Mouse (Mus musculus) forebrain, embryonic 10.5 days (tissue): ENCODE data around the gene Stmn1. TPM values are rescaled to one million over a fixed set of nuclear protein-coding genes. Genes with fewer than 3 reads are reported as not detected.

Experiments used
- DNase-seq: peaks from one replicate; pipeline ENCODE4 v3.0.0-alpha.2; 2017; ENCODE audit warnings: low spot score; ENCODE audit errors: extremely low spot score
- H3K27ac ChIP-seq: fragments of 300-500 bp; sonication (generic); 2 replicates; pipeline ENCODE4 v1.5.1; 2016; ENCODE audit warnings: mild to moderate bottlenecking
- H3K27me3 ChIP-seq: fragments of 300-500 bp; sonication (generic); 2 replicates; pipeline ENCODE4 v1.6.1; 2016; ENCODE audit warnings: mild to moderate bottlenecking; ENCODE audit not compliant: poor library complexity, severe bottlenecking
- H3K36me3 ChIP-seq: fragments of 300-500 bp; sonication (generic); replicated peaks from 2 replicates; pipeline ENCODE4 v1.6.1; 2016; ENCODE audit warnings: mild to moderate bottlenecking, moderate library complexity
- H3K4me1 ChIP-seq: fragments of 300-500 bp; sonication (generic); 2 replicates; pipeline ENCODE4 v1.6.1; 2016
- H3K4me3 ChIP-seq: fragments of 300-500 bp; sonication (generic); 2 replicates; pipeline ENCODE4 v1.5.1; 2016; ENCODE audit warnings: mild to moderate bottlenecking, moderate library complexity
- H3K9me3 ChIP-seq: fragments of 300-500 bp; sonication (generic); 2 replicates; pipeline ENCODE4 v1.6.1; 2016; ENCODE audit warnings: mild to moderate bottlenecking, moderate library complexity
- WGBS: fragments of 180-500 bp; shearing (Covaris S2); methylation state at CpG from one replicate; pipeline ENCODE4 v1.1.7; 2016; 5-methylcytosine and 5-hydroxymethylcytosine counted together
- polyA plus RNA-seq: library from polyadenylated mRNA; unstranded; fragments of >200 nt; fragmentation: Nextera tagmentation; extraction: Ambion mirVana; gene quantifications from 2 replicates; pipeline ENCODE4 v1.2.1, GENCODE M21; 2016

Gene Stmn1
- polyA plus RNA-seq, 1 experiment from 2014 or later, result 2,174 TPM

DNA sequence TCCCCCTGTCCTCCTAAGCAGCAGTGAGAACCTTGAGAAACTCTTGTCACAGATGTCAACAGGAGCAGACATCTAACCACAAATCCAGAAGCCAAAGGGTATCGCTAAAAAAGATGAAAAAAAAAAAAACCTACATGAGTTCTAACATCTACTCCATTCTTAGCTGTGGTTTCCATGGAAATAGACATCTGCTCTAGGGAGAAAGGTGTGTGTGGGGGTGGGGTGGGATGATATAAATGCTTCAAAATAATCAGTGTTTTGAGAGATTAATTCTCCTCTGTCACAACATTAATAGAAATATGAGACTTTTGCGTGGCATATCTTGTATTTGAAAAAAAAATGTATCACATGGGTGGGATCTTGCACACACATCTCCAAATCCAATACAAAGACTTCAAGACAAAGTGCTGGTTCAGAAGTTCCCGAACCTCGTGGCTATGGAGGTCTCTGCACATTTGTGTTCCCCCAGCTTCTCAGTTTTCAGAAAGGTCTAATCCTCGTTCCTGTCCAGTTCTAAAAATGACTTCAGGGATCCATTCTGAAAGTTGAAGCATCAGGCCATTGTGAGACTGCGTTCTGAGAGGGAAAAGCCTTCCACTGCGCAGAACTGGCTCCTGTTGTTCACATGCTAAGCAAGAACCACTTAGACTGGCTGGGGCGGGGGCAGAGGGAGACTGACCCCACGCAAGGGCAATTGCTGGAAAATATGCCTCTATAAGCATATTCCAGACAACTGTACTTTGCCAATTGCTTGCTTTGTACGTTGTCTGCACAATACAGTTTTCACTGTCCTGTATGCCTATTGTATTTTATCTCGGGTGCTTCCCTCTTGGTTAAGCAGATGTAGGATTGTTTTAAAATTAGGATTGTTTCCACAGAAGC lies 1.5 kb upstream of the Stmn1 start:
- 75% methylated on average over 11 of the region's 11 CpGs for WGBS
- Histone ChIP-seq H3K4me1 (peaks cover 52% of the 10 kb centered on the region), H3K36me3 (peaks cover 14% of the 10 kb centered on the region), H3K4me3 (peak overlapping the region; percentile 91), H3K9me3 (no peaks in the 10 kb centered on the region), H3K27ac (peak overlapping the region; percentile 99), H3K27me3 (peaks cover 18% of the 10 kb centered on the region)
- DNase-seq, result no peak

DNA sequence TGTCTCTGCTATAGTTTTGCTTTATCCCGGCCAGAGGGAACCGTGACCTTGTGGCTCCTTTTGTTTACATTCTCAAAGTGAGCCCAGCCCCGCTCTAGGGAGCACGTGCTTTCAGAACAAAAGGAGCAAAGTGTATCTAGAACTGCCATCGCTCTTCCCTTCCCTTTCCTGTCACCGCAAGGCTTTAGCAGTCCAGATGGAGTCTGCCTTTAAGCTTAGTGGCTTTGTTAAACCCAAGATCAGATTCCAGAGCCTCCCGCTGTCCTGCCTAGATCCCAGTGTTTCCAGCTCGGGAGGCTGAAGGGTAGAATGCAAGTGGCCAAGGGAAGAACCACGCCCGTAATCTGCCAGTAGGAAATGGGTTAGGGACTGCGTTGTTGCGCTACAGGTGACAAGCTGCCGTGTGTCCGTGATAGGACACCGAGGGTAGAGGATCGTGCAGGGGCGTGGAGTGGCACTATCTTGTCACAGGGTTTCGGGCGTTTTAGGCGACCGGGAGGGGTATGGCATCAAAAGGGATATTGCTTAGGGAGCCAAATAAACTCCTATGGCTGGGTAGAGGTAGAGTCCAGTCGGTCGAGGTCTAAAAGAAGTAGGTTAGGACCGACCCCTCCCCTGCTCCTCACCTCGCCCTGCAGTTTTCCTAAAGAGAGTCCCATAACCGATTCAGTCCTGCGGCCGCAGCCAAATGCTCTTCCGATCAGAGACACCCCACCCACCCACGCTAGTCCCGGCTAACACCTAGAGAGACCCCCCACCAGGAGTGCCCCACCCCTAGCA lies 495 bp upstream of the Stmn1 start:
- Histone ChIP-seq H3K9me3 (no peaks in the 10 kb centered on the region), H3K4me1 (peaks cover 52% of the 10 kb centered on the region), H3K27ac (peak overlapping the region; percentile 99), H3K4me3 (peak overlapping the region; percentile 91), H3K27me3 (peaks cover 18% of the 10 kb centered on the region), H3K36me3 (peaks cover 24% of the 10 kb centered on the region)
- under 1% methylated on average over 31 of the region's 31 CpGs for whole genome bisulfite sequencing
- peak; percentile 63 for DNase-seq

GRCm38 (mm10) chr4:134468578-134469266 lies 602 bp downstream of the Stmn1 start:
- Histone ChIP-seq H3K9me3 (no peaks in the 10 kb centered on the region), H3K4me3 (peak overlapping the region; percentile 91), H3K27ac (peak overlapping the region; percentile 99), H3K4me1 (peaks cover 52% of the 10 kb centered on the region), H3K27me3 (peaks cover 18% of the 10 kb centered on the region), H3K36me3 (peaks cover 32% of the 10 kb centered on the region)
- under 1% methylated on average over 67 of the region's 68 CpGs for WGBS
- DNase-seq, result peak; percentile 91

- DNase-seq, result peak; percentile 43
- WGBS, result 19% methylated on average over 6 of the region's 6 CpGs
- H3K4me1 ChIP-seq, result peaks cover 52% of the 10 kb centered on the region
These were observed 1.2 kb downstream of the Stmn1 start for GRCm38 (mm10) chr4:134469341-134469796.

DNA sequence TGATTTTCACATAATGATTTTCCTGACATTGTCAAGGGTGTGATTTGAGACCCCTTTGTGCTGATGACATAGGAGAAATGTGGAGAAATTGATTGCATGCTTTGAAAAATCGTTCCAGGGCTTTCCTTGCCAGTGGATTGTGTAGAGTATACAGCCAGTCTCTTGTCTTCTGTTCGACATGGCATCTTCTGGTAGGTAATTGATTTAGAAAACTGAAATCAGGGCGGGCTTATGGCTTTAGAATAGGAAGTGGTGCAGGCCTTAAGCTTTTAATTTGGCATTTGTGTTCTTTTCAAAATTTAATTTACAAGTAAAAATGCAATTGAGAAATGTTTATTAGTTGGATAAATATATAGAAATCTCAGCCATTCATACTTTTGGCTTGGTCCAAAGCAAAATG lies 1.9 kb downstream of the Stmn1 start:
- H3K27me3 ChIP-seq, result peaks cover 18% of the 10 kb centered on the region
- H3K4me3 ChIP-seq, result peak overlapping the region; percentile 91
- H3K36me3 ChIP-seq, result peaks cover 45% of the 10 kb centered on the region
- peaks cover 52% of the 10 kb centered on the region for H3K4me1 ChIP-seq
- H3K9me3 ChIP-seq, result no peaks in the 10 kb centered on the region
- WGBS, result 72% methylated on average over 3 of the region's 3 CpGs
- no peak for DNase-seq
- peak overlapping the region; percentile 99; the same call in 1 of the 2 replicates for H3K27ac ChIP-seq

More at GRCm38 (mm10) chr4:134469341-134469796, 1.2 kb downstream of the Stmn1 start:
- no peaks in the 10 kb centered on the region for H3K9me3 ChIP-seq
- peaks cover 39% of the 10 kb centered on the region for H3K36me3 ChIP-seq
- H3K27ac ChIP-seq, result peak overlapping the region; percentile 99
- H3K4me3 ChIP-seq, result peak overlapping the region; percentile 91
- peaks cover 18% of the 10 kb centered on the region for H3K27me3 ChIP-seq

DNA sequence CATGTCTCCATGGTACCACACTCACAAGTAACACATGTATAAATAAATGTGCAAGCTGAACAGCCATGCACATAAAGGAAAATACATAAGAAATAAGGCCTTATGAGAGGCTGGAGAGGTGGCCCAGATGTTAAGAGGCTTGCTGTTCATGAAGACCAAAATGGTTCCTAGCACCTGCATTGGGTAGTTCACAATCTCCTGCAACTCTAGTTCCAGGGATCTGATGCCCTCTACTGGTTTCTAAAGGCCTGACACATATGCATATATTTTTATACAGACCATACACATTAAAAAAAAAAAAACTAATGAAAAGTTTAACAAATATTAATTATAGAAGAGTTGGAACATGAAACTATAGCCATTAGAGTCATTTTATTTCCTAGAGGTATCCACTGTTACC lies 3.3 kb downstream of the Stmn1 start:
- no peak for DNase-seq
- Histone ChIP-seq H3K27ac (no peak overlapping the region), H3K9me3 (no peaks in the 10 kb centered on the region), H3K4me1 (peaks cover 41% of the 10 kb centered on the region), H3K36me3 (peaks cover 60% of the 10 kb centered on the region), H3K4me3 (peak overlapping the region; percentile 91; the same call in 1 of the 2 replicates), H3K27me3 (peaks cover 6% of the 10 kb centered on the region)

DNA sequence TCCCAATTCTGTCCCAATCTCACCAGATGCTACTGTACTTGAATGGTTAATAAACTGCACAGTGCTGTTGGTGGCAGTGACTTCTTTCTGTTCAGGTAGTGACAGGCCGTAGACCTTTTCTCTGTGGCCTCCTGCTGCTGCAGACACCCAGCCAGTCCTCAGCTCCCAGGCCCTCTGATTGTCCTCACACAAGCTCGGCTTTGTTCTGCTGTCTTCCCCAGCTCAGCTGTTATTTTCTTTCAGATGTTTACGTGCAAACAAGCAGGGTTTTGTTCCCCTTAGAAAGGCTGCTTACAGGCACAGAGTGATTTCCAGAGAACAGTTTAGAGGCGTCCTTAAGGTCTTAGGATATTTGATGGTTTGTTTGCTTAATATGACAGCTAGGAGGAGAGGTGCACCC lies 5.6 kb downstream of the Stmn1 start:
- H3K27ac ChIP-seq, result no peak overlapping the region
- H3K9me3 ChIP-seq, result no peaks in the 10 kb centered on the region
- peaks cover 72% of the 10 kb centered on the region for H3K36me3 ChIP-seq
- peaks cover 24% of the 10 kb centered on the region for H3K4me1 ChIP-seq
- H3K27me3 ChIP-seq, result no peaks in the 10 kb centered on the region
- no peak overlapping the region for H3K4me3 ChIP-seq
- DNase-seq, result no peak
- WGBS, result 64% methylated on average over 4 of the region's 4 CpGs

DNA sequence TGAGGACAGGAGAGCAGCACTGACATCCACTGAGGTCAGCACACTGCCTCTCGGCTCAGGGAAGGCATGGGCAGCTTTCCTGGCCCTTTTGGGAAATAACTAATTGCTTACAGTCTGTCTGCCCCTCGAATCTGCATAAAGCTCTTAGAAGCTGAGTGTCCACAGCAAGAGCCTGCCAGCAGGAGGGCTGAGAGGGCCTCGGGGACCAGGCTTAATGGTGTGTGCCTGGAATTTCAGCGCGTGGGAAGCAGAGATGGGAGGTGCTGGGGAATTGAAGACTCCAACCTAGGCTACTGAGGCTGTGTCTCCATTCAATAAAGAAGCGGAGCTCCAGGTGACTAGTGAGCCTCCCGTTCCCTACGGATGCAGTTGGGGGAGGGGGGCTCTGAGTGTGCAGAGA lies 6.1 kb downstream of the Stmn1 start:
- Histone ChIP-seq H3K27ac (no peak overlapping the region), H3K4me3 (no peak overlapping the region), H3K9me3 (no peaks in the 10 kb centered on the region), H3K4me1 (peaks cover 24% of the 10 kb centered on the region), H3K36me3 (peaks cover 72% of the 10 kb centered on the region), H3K27me3 (no peaks in the 10 kb centered on the region)
- no peak for DNase-seq
- WGBS, result 70% methylated on average over 8 of the region's 8 CpGs

GRCm38 (mm10) chr4:134476899-134477298 lies 8.8 kb downstream of the Stmn1 start:
- Histone ChIP-seq H3K27me3 (no peaks in the 10 kb centered on the region), H3K4me3 (no peak overlapping the region), H3K27ac (no peak overlapping the region), H3K9me3 (no peaks in the 10 kb centered on the region), H3K4me1 (peaks cover 4% of the 10 kb centered on the region; the same call in 1 of the 2 replicates), H3K36me3 (peaks cover 55% of the 10 kb centered on the region)
- DNase-seq, result no peak
- WGBS, result 96% methylated on average over 8 of the region's 8 CpGs

- peaks cover 44% of the 10 kb centered on the region for H3K36me3 ChIP-seq
- whole genome bisulfite sequencing, result 7% methylated on average over 9 of the region's 9 CpGs
- peaks cover 4% of the 10 kb centered on the region; the same call in 1 of the 2 replicates for H3K4me1 ChIP-seq
- H3K4me3 ChIP-seq, result no peak overlapping the region
- H3K9me3 ChIP-seq, result no peaks in the 10 kb centered on the region
- DNase-seq, result peak; percentile 88
- no peak overlapping the region for H3K27ac ChIP-seq
- H3K27me3 ChIP-seq, result no peaks in the 10 kb centered on the region
These were observed 9.9 kb downstream of the Stmn1 start for GRCm38 (mm10) chr4:134478031-134478430.

- Histone ChIP-seq H3K4me3 (no peak overlapping the region), H3K27ac (no peak overlapping the region), H3K36me3 (peaks cover 29% of the 10 kb centered on the region), H3K4me1 (peaks cover 8% of the 10 kb centered on the region; the same call in 1 of the 2 replicates), H3K27me3 (no peaks in the 10 kb centered on the region), H3K9me3 (no peaks in the 10 kb centered on the region)
- 89% methylated on average over 4 of the region's 4 CpGs for WGBS
- no peak for DNase-seq
These were observed 11.7 kb downstream of the Stmn1 start for GRCm38 (mm10) chr4:134479839-134480238.

DNA sequence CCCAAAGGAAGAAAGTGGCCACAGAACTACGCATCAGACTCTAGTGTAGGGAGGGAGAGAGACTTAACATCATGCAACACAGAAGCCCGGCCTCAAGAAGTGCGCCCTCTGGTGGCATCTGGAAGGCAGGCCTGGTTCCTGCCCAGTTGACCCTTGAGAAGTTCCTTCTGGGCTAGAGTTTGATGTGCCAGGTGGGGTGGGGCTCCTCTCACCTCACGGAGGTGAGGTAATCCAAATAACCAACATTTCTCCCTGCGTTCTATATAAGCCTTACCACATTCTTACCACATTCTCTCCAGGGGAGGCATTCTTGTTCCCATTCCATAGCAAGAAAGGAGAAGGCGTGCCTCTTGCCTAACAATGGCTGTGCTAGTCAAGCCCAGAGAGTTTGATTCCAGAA lies 12.7 kb downstream of the Stmn1 start:
- 26% methylated on average over 6 of the region's 6 CpGs for WGBS
- peak; percentile 76 for DNase-seq
- H3K27ac ChIP-seq, result no peak overlapping the region
- no peaks in the 10 kb centered on the region for H3K9me3 ChIP-seq
- peaks cover 19% of the 10 kb centered on the region for H3K36me3 ChIP-seq
- peaks cover 8% of the 10 kb centered on the region; the same call in 1 of the 2 replicates for H3K4me1 ChIP-seq
- no peaks in the 10 kb centered on the region for H3K27me3 ChIP-seq
- no peak overlapping the region for H3K4me3 ChIP-seq
